Mouse (Mus musculus): ENCODE data around the gene Olfr90.

DNA sequence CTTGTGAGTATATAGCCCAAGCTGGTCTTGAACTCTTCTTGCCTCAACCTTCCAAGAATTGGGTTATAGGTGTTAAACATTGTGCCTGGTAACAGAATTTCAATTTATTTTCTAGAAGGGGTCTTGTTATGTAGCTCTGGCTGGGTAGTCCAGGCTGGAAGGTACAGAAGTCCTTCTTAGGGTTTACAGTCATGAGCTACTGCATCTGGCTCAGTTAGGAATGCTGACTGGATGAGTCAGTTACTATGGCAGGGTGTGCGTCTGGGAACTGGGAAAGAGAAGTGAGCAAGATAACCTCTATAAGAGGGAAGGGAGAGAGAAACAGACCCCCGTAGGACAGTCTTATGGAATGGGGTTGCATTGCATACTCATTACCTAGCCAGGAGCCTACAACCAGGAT, 12.5 kb downstream of the Olfr90 start:
- TF ChIP-seq CTCF (IDR thresholded peaks at IDR 0.05; ENCODE audit: insufficient read depth, low read length) (no peak), POLR2A (IDR thresholded peaks at IDR 0.05; ENCODE audit: borderline replicate concordance, extremely low read depth, low read depth, low read length) (no peak)

Measured in lung, adult 2 months (tissue).